Mouse (Mus musculus): ENCODE results near the gene Six2.

GRCm38 (mm10) chr17:85645312-85645711 is 42.8 kb downstream of the Six2 start:
- TF ChIP-seq POLR2A (IDR thresholded peaks at IDR 0.05; ENCODE audit: borderline replicate concordance, extremely low read depth, low read depth, low read length) (no peak), CTCF (IDR thresholded peaks at IDR 0.05; ENCODE audit: insufficient read depth, low read length) (no peak)
